Mouse (Mus musculus) heart, embryonic 14.5 days (tissue): ENCODE measurements around the gene Nubpl. TPM values are rescaled to one million over a fixed set of nuclear protein-coding genes. Genes with fewer than 3 reads are reported as not detected.

Experiments
- ATAC-seq: fragments of 200-750 bp; cut with Nextera tagmentation; 2 replicates; pipeline ENCODE4 v1.8.0; 2017; ENCODE audit warnings: low read depth, moderate TSS enrichment; ENCODE audit not compliant: insufficient number of reproducible peaks, insufficient read depth, low FRiP score
- H3K27ac ChIP-seq, 2 experiments: fragments of 200-500 bp in 1 of 2; fragments of 300-500 bp in 1 of 2; sonication (generic) in 1 of 2; replicated peaks in 1 of 2; 2 replicates each; pipeline ENCODE4 v1.5.1; 2012 to 2014; ENCODE audit warnings: low read depth in 2 of 2, low read length in 2 of 2, control low read depth in 1 of 2, mild to moderate bottlenecking in 1 of 2, mixed read lengths in 1 of 2; ENCODE audit not compliant: control insufficient read depth in 1 of 2, insufficient read depth in 1 of 2
- H3K27me3 ChIP-seq: fragments of 300-500 bp; sonication (generic); 2 replicates; pipeline ENCODE4 v1.6.1; 2014; ENCODE audit warnings: mild to moderate bottlenecking, low read length, control low read depth; ENCODE audit not compliant: control insufficient read depth, insufficient read depth
- H3K36me3 ChIP-seq: fragments of 300-500 bp; sonication (generic); 2 replicates; pipeline ENCODE4 v1.6.1; 2014; ENCODE audit warnings: mild to moderate bottlenecking, control low read depth, low read length, mixed read lengths; ENCODE audit not compliant: control insufficient read depth, insufficient read depth
- H3K4me1 ChIP-seq, 2 experiments: fragments of 200-500 bp in 1 of 2; fragments of 300-500 bp in 1 of 2; sonication (generic) in 1 of 2; 2 replicates each; pipeline ENCODE4 v1.6.1; 2012 to 2014; ENCODE audit warnings: low read length in 2 of 2, control low read depth in 1 of 2, mixed read lengths in 1 of 2; ENCODE audit not compliant: control insufficient read depth in 2 of 2, insufficient read depth in 2 of 2
- H3K4me2 ChIP-seq: fragments of 300-500 bp; sonication (generic); 2 replicates; pipeline ENCODE4 v1.6.1; 2014; ENCODE audit warnings: mild to moderate bottlenecking, low read length
- H3K4me3 ChIP-seq, 2 experiments: fragments of 200-500 bp in 1 of 2; fragments of 300-500 bp in 1 of 2; sonication (generic) in 1 of 2; 2 replicates each; pipeline ENCODE4 v1.5.1; 2012 to 2014; ENCODE audit warnings: low read length in 2 of 2, mild to moderate bottlenecking in 2 of 2, control low read depth in 1 of 2, low read depth in 1 of 2, moderate library complexity in 1 of 2; ENCODE audit not compliant: control insufficient read depth in 1 of 2, insufficient read depth in 1 of 2
- H3K9ac ChIP-seq: fragments of 300-500 bp; sonication (generic); 2 replicates; pipeline ENCODE4 v1.6.1; 2014; ENCODE audit warnings: mild to moderate bottlenecking, low read length
- H3K9me3 ChIP-seq: fragments of 300-500 bp; sonication (generic); 2 replicates; pipeline ENCODE4 v1.6.1; 2016; ENCODE audit warnings: low read length, control low read depth; ENCODE audit not compliant: control insufficient read depth
- WGBS: fragments of 180-500 bp; shearing (Covaris S2); extraction: QIAGEN DNeasy Blood & Tissue Kit; methylation state at CpG from one replicate; pipeline ENCODE4 v1.1.7; 2014; 5-methylcytosine and 5-hydroxymethylcytosine counted together
- polyA plus RNA-seq: library from polyadenylated mRNA; unstranded; fragments of >200 nt; fragmentation: Nextera tagmentation; extraction: Ambion mirVana; gene quantifications from 2 replicates; pipeline ENCODE4 v1.2.1, GENCODE M21; 2014

The Nubpl gene
- polyA plus RNA-seq, 1 experiment from 2014 or later: 13.1 TPM

DNA sequence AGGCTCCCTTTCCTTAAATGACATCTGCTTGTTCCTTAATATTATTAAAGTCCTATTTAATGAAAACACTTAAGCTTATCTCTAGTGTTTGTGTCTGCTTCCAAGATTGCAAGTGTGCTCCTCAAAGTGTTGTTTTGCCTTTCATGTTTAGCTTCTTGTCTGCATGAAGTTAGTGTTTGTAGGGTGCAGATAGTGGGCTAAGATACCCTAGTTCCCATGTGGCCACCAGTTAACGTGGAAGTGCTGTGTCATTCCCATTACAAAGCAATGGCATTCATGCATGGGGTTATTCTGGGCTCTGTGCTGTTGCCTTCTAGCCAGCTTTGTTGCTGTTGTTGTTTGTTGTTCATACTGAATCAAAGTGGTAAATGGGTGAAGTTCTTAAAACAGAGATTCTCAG, 201.1 kb downstream of the Nubpl start:
- Histone ChIP-seq H3K4me3 (no peak overlapping the region), H3K27ac (no peak overlapping the region), H3K9me3 (no peaks in the 10 kb centered on the region), H3K9ac (no peak overlapping the region), H3K36me3 (no peaks in the 10 kb centered on the region), H3K4me2 (no peak overlapping the region), H3K27me3 (no peaks in the 10 kb centered on the region), H3K4me1 (peaks cover 3 to 6% of the 10 kb centered on the region in 2 experiments; a peak in 2 of 4 replicates)
- WGBS: 32% methylated on average over 1 of the region's 1 CpGs
- no peak for ATAC-seq

GRCm38 (mm10) chr12:52302961-52303360, 205.4 kb downstream of the Nubpl start:
- Histone ChIP-seq H3K36me3 (no peaks in the 10 kb centered on the region), H3K4me3 (no peak overlapping the region), H3K4me2 (no peak overlapping the region), H3K4me1 (peaks cover 3 to 6% of the 10 kb centered on the region in 2 experiments; a peak in 2 of 4 replicates), H3K9ac (no peak overlapping the region), H3K9me3 (no peaks in the 10 kb centered on the region), H3K27ac (no peak overlapping the region), H3K27me3 (no peaks in the 10 kb centered on the region)
- ATAC-seq: no peak
- WGBS: 87% methylated on average over 2 of the region's 2 CpGs

GRCm38 (mm10) chr12:52306348-52306747, 208.8 kb downstream of the Nubpl start:
- Histone ChIP-seq H3K9ac (no peak overlapping the region), H3K27ac (no peak overlapping the region), H3K4me3 (no peak overlapping the region), H3K9me3 (no peaks in the 10 kb centered on the region), H3K4me2 (no peak overlapping the region), H3K4me1 (no peaks in the 10 kb centered on the region), H3K27me3 (no peaks in the 10 kb centered on the region), H3K36me3 (no peaks in the 10 kb centered on the region)
- ATAC-seq: no peak
- WGBS: 79% methylated on average over 7 of the region's 7 CpGs

- Histone ChIP-seq H3K4me2 (no peak overlapping the region), H3K27me3 (no peaks in the 10 kb centered on the region), H3K27ac (no peak overlapping the region), H3K36me3 (no peaks in the 10 kb centered on the region), H3K9me3 (peaks cover under 1% of the 10 kb centered on the region; the same call in 1 of the 2 replicates), H3K4me3 (no peak overlapping the region), H3K9ac (no peak overlapping the region), H3K4me1 (no peaks in the 10 kb centered on the region)
- WGBS: 83% methylated on average over 10 of the region's 10 CpGs
- no peak for ATAC-seq
These were observed 209.9 kb downstream of the Nubpl start for GRCm38 (mm10) chr12:52307331-52307982.

DNA sequence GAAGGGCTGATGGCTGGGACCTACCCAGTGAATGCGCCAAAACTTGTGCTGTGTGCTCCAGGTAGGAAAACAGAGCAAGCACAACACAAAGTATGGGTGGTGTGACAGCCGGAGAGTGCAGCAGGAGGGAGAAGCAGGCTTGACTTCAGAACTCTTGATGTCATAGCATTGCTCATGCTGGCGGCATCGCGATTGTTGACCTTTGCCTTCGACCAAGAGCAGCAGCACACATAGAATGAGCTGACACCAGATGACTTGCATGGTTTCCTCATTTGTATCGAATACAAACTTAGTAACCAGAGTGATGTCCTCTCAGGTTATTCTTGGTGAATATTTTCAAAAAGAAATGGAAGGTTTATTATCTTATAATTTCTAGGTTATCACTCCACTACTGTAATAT, 211.1 kb downstream of the Nubpl start:
- H3K9me3 ChIP-seq: peaks cover 10% of the 10 kb centered on the region
- 86% methylated on average over 7 of the region's 7 CpGs for WGBS
- no peak overlapping the region for H3K4me3 ChIP-seq
- H3K4me2 ChIP-seq: no peak overlapping the region
- H3K9ac ChIP-seq: no peak overlapping the region
- no peak overlapping the region for H3K27ac ChIP-seq
- no peaks in the 10 kb centered on the region for H3K36me3 ChIP-seq
- H3K4me1 ChIP-seq: no peaks in the 10 kb centered on the region
- ATAC-seq: no peak
- H3K27me3 ChIP-seq: no peaks in the 10 kb centered on the region

DNA sequence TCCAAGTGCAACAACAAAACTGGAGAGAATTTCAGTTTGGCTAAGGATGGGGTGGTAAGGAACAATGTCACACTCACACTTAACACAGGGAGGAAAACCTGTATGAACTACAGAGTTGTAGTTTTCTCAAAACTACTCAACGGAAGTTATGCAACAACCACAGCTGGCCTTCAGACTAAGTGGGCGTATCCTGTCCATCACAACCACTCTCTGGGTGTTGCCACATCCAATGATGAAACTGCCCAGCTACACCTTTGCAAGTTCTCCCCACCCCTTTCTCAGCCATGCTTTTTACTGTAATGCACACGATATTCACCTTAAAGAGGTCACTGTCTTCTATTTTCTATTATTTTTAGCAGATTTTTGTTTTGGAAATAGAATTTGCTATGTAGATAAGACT, 217.3 kb downstream of the Nubpl start:
- ATAC-seq: no peak
- Histone ChIP-seq H3K4me2 (no peak overlapping the region), H3K4me3 (no peak overlapping the region), H3K27me3 (no peaks in the 10 kb centered on the region), H3K27ac (no peak overlapping the region), H3K9ac (no peak overlapping the region), H3K36me3 (no peaks in the 10 kb centered on the region), H3K4me1 (no peaks in the 10 kb centered on the region), H3K9me3 (peaks cover 10% of the 10 kb centered on the region)
- WGBS: 88% methylated on average over 3 of the region's 3 CpGs

GRCm38 (mm10) chr12:52317635-52318034, 220.1 kb downstream of the Nubpl start:
- Histone ChIP-seq H3K4me1 (no peaks in the 10 kb centered on the region), H3K36me3 (no peaks in the 10 kb centered on the region), H3K4me3 (no peak overlapping the region), H3K9ac (no peak overlapping the region), H3K9me3 (peaks cover 8% of the 10 kb centered on the region), H3K27ac (no peak overlapping the region), H3K4me2 (no peak overlapping the region), H3K27me3 (no peaks in the 10 kb centered on the region)
- WGBS: 63% methylated on average over 6 of the region's 6 CpGs
- no peak for ATAC-seq

GRCm38 (mm10) chr12:52318426-52318825, 220.9 kb downstream of the Nubpl start:
- no peak for ATAC-seq
- 73% methylated on average over 9 of the region's 9 CpGs for WGBS

More at GRCm38 (mm10) chr12:52318426-52318825, 220.9 kb downstream of the Nubpl start:
- Histone ChIP-seq H3K27ac (no peak overlapping the region), H3K27me3 (no peaks in the 10 kb centered on the region), H3K4me3 (no peak overlapping the region), H3K36me3 (no peaks in the 10 kb centered on the region), H3K4me1 (no peaks in the 10 kb centered on the region), H3K4me2 (no peak overlapping the region), H3K9me3 (0 out of 2 replicates have a peak, but pooled peaks cover under 1% of the 10 kb centered on the region), H3K9ac (no peak overlapping the region)
